Comparison of ENCODE assay signal across 10 mouse cellular contexts in the genomic region with DNA sequence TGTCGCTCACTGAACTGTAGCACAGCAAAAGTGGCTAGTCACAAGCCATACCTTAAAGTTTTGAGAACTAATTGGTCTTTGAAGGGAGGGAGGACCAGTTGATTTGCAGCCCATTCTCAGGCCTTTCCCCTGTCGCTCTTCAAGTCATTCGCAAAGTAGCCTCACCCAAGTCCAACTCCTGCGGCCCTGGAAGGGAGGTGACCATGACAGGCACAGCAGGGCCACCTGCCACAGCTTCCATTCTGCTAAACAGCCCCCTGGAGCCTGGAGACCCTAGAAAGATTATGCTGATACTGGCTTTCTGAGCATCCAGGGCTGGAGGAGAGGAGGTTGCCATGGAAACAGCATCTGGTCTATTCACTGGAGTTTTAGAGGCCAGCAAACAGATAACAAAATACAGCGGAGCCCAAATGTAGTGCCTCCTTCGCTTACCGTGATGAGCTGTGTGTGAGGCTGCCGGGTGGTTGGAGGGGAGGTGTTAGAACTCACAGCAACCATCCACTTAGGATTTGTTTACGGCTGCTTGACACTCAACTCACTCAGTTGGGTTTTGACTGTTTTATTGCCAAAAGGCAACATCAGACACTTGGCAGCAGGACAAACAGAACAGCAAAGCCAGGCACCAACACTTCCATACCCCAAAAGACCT.
DNase-seq lines count a peak whose midpoint lies in the region; ATAC-seq and TF ChIP-seq lines count a peak whose summit lies in the region.
"Had no signal": no experiment of that assay in that cellular context is flagged by ENCODE, and none has a peak within 500 bp of the region (broad histone marks: within the 10 kb centered on the region; RNA-seq: fewer than 3 reads in every experiment).

No protein-coding gene starts in this region.

- H3K79me2 ChIP-seq in heart, adult 2 months (replicated peaks; ENCODE audit: control insufficient read depth, insufficient read depth, low read length): no peaks in the 10 kb centered on the region

- TF ChIP-seq POLR2A in heart, adult 2 months (IDR thresholded peaks at IDR 0.05; ENCODE audit: insufficient read depth, low read depth, low read length): no peak

- peak; percentile 14 for DNase-seq in embryonic facial prominence, embryonic 14.5 days (ENCODE audit: low spot score)
- no peak for DNase-seq in embryonic facial prominence, embryonic 10.5 days (ENCODE audit: low spot score)
- no peak for DNase-seq in midbrain, embryonic 11.5 days (ENCODE audit: low spot score, missing footprints)
- peak; percentile 27 to 28 for DNase-seq in layer of hippocampus, postnatal 10 days (ENCODE audit: low spot score in 2 of 2)
- DNase-seq in right cerebral cortex, postnatal 36 days (ENCODE audit: low spot score in 2 of 2): peak; percentile 16 to 29
- DNase-seq in liver, postnatal 0 days: no peak
- DNase-seq in heart, adult 2 months: no peak
- DNase-seq: gastrocnemius, postnatal 36 days had no signal

- no peak for TF ChIP-seq EP300 in liver, postnatal 0 days (IDR thresholded peaks at IDR 0.05; ENCODE audit: low read depth)
- no peak for TF ChIP-seq EP300 in heart, adult 2 months (IDR thresholded peaks at IDR 0.05; ENCODE audit: insufficient read depth, low read depth, low read length)

- H3K27me3 ChIP-seq in embryonic facial prominence, embryonic 14.5 days (replicated peaks; ENCODE audit: control insufficient read depth, insufficient read depth, low read length): no peaks in the 10 kb centered on the region
- no peaks in the 10 kb centered on the region for H3K27me3 ChIP-seq in embryonic facial prominence, embryonic 10.5 days (replicated peaks; ENCODE audit: low read depth, poor library complexity, severe bottlenecking)
- H3K27me3 ChIP-seq in midbrain, embryonic 13.5 days: no peaks in the 10 kb centered on the region
- H3K27me3 ChIP-seq in midbrain, embryonic 11.5 days (ENCODE audit: control insufficient read depth, insufficient read depth, low read length): no peaks in the 10 kb centered on the region
- no peaks in the 10 kb centered on the region for H3K27me3 ChIP-seq in liver, postnatal 0 days (ENCODE audit: insufficient read depth, low read length)
- no peaks in the 10 kb centered on the region for H3K27me3 ChIP-seq in heart, adult 2 months (ENCODE audit: control insufficient read depth, insufficient read depth, low read length)

- no peaks in the 10 kb centered on the region for H3K4me1 ChIP-seq in embryonic facial prominence, embryonic 14.5 days (ENCODE audit: control insufficient read depth, insufficient read depth, low read length)
- H3K4me1 ChIP-seq in embryonic facial prominence, embryonic 10.5 days: 0 out of 2 replicates have a peak, but pooled peaks cover 6% of the 10 kb centered on the region
- peaks cover 30% of the 10 kb centered on the region for H3K4me1 ChIP-seq in midbrain, embryonic 13.5 days (replicated peaks)
- H3K4me1 ChIP-seq in midbrain, embryonic 11.5 days (ENCODE audit: control insufficient read depth, insufficient read depth, low read length): peaks cover 7% of the 10 kb centered on the region
- H3K4me1 ChIP-seq in liver, postnatal 0 days (ENCODE audit: insufficient read depth): no peaks in the 10 kb centered on the region
- no peaks in the 10 kb centered on the region for H3K4me1 ChIP-seq in heart, adult 2 months (ENCODE audit: control insufficient read depth, insufficient read depth, low read length)

- H3K4me3 ChIP-seq in embryonic facial prominence, embryonic 14.5 days (ENCODE audit: low read depth, low read length): no peak overlapping the region
- no peak overlapping the region for H3K4me3 ChIP-seq in embryonic facial prominence, embryonic 10.5 days
- no peak overlapping the region for H3K4me3 ChIP-seq in midbrain, embryonic 13.5 days (replicated peaks)
- no peak overlapping the region for H3K4me3 ChIP-seq in midbrain, embryonic 11.5 days (ENCODE audit: low read depth, low read length)
- no peak overlapping the region for H3K4me3 ChIP-seq in liver, postnatal 0 days (ENCODE audit: low read depth, low read length)
- H3K4me3 ChIP-seq in heart, adult 2 months: no peak overlapping the region

- TF ChIP-seq CTCF in liver, postnatal 0 days (IDR thresholded peaks at IDR 0.05; ENCODE audit: low read depth): no peak
- TF ChIP-seq CTCF in heart, adult 2 months (IDR thresholded peaks at IDR 0.05): no peak

- WGBS in embryonic facial prominence, embryonic 14.5 days: 57% methylated on average over 9 of the region's 9 CpGs
- 68% methylated on average over 9 of the region's 9 CpGs for WGBS in embryonic facial prominence, embryonic 10.5 days
- WGBS in midbrain, embryonic 13.5 days: 33% methylated on average over 9 of the region's 9 CpGs
- 42% methylated on average over 9 of the region's 9 CpGs for WGBS in midbrain, embryonic 11.5 days
- 39% methylated on average over 9 of the region's 9 CpGs for WGBS in liver, postnatal 0 days (ENCODE audit: insufficient replicate concordance)
- WGBS in heart, adult 2 months: 62% methylated on average over 9 of the region's 9 CpGs

- intact Hi-C loops in heart, adult 2 months (cut with DNase I): no loop called here

- no peak for ATAC-seq in embryonic facial prominence, embryonic 14.5 days (ENCODE audit: low read depth)
- ATAC-seq in midbrain, embryonic 13.5 days: peak; percentile 64
- no peak for ATAC-seq in midbrain, embryonic 11.5 days (ENCODE audit: low FRiP score)
- ATAC-seq in liver, postnatal 0 days: no peak

- no peaks in the 10 kb centered on the region for H3K36me3 ChIP-seq in embryonic facial prominence, embryonic 14.5 days (ENCODE audit: control insufficient read depth, insufficient read depth, low read length)
- no peaks in the 10 kb centered on the region for H3K36me3 ChIP-seq in embryonic facial prominence, embryonic 10.5 days (replicated peaks)
- H3K36me3 ChIP-seq in midbrain, embryonic 13.5 days: no peaks in the 10 kb centered on the region
- no peaks in the 10 kb centered on the region for H3K36me3 ChIP-seq in midbrain, embryonic 11.5 days (ENCODE audit: control insufficient read depth, insufficient read depth, low read length)
- no peaks in the 10 kb centered on the region for H3K36me3 ChIP-seq in liver, postnatal 0 days (replicated peaks; ENCODE audit: insufficient read depth, low read length)
- no peaks in the 10 kb centered on the region for H3K36me3 ChIP-seq in heart, adult 2 months (ENCODE audit: control insufficient read depth, insufficient read depth, low read length)

- no peak overlapping the region for H3K4me2 ChIP-seq in embryonic facial prominence, embryonic 14.5 days (ENCODE audit: low read depth, low read length)
- H3K4me2 ChIP-seq in midbrain, embryonic 13.5 days (replicated peaks): no peak overlapping the region
- H3K4me2 ChIP-seq in midbrain, embryonic 11.5 days: no peak overlapping the region
- no peak overlapping the region for H3K4me2 ChIP-seq in liver, postnatal 0 days (ENCODE audit: low read depth, low read length)

- no peak overlapping the region for H3K9ac ChIP-seq in embryonic facial prominence, embryonic 14.5 days (ENCODE audit: low read depth, low read length)
- H3K9ac ChIP-seq in midbrain, embryonic 13.5 days (replicated peaks): no peak overlapping the region
- no peak overlapping the region for H3K9ac ChIP-seq in midbrain, embryonic 11.5 days (ENCODE audit: low read length)
- H3K9ac ChIP-seq in liver, postnatal 0 days (replicated peaks): no peak overlapping the region
- H3K9ac ChIP-seq in heart, adult 2 months (ENCODE audit: low read depth, low read length): no peak overlapping the region
- H3K9ac ChIP-seq: liver, embryonic 14.5 days had no signal

- H3K27ac ChIP-seq in embryonic facial prominence, embryonic 14.5 days (replicated peaks; ENCODE audit: low read depth, low read length): no peak overlapping the region
- H3K27ac ChIP-seq in embryonic facial prominence, embryonic 10.5 days (replicated peaks): no peak overlapping the region
- H3K27ac ChIP-seq in midbrain, embryonic 13.5 days: peak overlapping the region; percentile 47; the same call in 1 of the 2 replicates
- H3K27ac ChIP-seq in midbrain, embryonic 11.5 days (ENCODE audit: low read depth, low read length): no peak overlapping the region
- no peak overlapping the region for H3K27ac ChIP-seq in liver, postnatal 0 days (ENCODE audit: low read depth)
- H3K27ac ChIP-seq in heart, adult 2 months: no peak overlapping the region
- H3K27ac ChIP-seq: liver, embryonic 14.5 days had no signal

- H3K9me3 ChIP-seq in embryonic facial prominence, embryonic 14.5 days (ENCODE audit: control insufficient read depth, low read length): no peaks in the 10 kb centered on the region
- H3K9me3 ChIP-seq in embryonic facial prominence, embryonic 10.5 days: no peaks in the 10 kb centered on the region
- no peaks in the 10 kb centered on the region for H3K9me3 ChIP-seq in midbrain, embryonic 13.5 days
- no peaks in the 10 kb centered on the region for H3K9me3 ChIP-seq in midbrain, embryonic 11.5 days (ENCODE audit: control insufficient read depth, low read length)
- no peaks in the 10 kb centered on the region for H3K9me3 ChIP-seq in liver, postnatal 0 days (ENCODE audit: low read length)

Comparison
In these comparisons a context has a peak if more than half of its experiments do, and no peak if none do; other contexts are left out.
1. DNase-seq: peak in embryonic facial prominence, embryonic 14.5 days (single experiment), layer of hippocampus, postnatal 10 days (2 of 2) and right cerebral cortex, postnatal 36 days (2 of 2); none in embryonic facial prominence, embryonic 10.5 days (single experiment), midbrain, embryonic 11.5 days (single experiment), liver, postnatal 0 days (single experiment) and heart, adult 2 months (0 of 2).